Mouse (Mus musculus) lung, postnatal 10 days (tissue): ENCODE measurements around the gene Micall2.
A peak's percentile ranks its signal among the peaks of the same experiment; 100 is the strongest.
"Not testable (repeated sequence)": the region's sequence is repeated elsewhere in the genome, so short reads cannot be mapped to it uniquely, and the experiment has no call there.

ENCODE experiments used
- DNase-seq: peaks from one replicate; pipeline ENCODE4 v3.0.0; 2021

Gene Micall2

GRCm38 (mm10) chr5:139727261-139727660 lies 8.9 kb downstream of the Micall2 start:
- no peak for DNase-seq

GRCm38 (mm10) chr5:139726186-139726585 lies 9.9 kb downstream of the Micall2 start:
- no peak for DNase-seq

- DNase-seq, result peak; percentile 52
Observed at GRCm38 (mm10) chr5:139724336-139725116, 11.6 kb downstream of the Micall2 start.

GRCm38 (mm10) chr5:139723113-139723512 lies 13.0 kb downstream of the Micall2 start:
- peak; percentile 28 for DNase-seq

GRCm38 (mm10) chr5:139722709-139723108 lies 13.4 kb downstream of the Micall2 start:
- DNase-seq, result peak; percentile 32

- DNase-seq, result no peak
Observed at GRCm38 (mm10) chr5:139718949-139719348, 17.2 kb downstream of the Micall2 start.

GRCm38 (mm10) chr5:139718540-139718939 lies 17.6 kb downstream of the Micall2 start:
- DNase-seq, result peak; percentile 79

GRCm38 (mm10) chr5:139717723-139718122 lies 18.4 kb downstream of the Micall2 start:
- peak; percentile 80 for DNase-seq

GRCm38 (mm10) chr5:139706496-139706895 lies 29.6 kb downstream of the Micall2 start:
- no peak for DNase-seq

- DNase-seq, result peak; percentile 34
Observed at GRCm38 (mm10) chr5:139702905-139703304, 33.2 kb downstream of the Micall2 start.

- DNase-seq, result no peak
Observed at GRCm38 (mm10) chr5:139702236-139702635, 33.9 kb downstream of the Micall2 start.

GRCm38 (mm10) chr5:139696954-139697353 lies 39.2 kb downstream of the Micall2 start:
- no peak for DNase-seq

GRCm38 (mm10) chr5:139695876-139696275 lies 40.3 kb downstream of the Micall2 start:
- not testable (repeated sequence) for DNase-seq

- no peak for DNase-seq
Observed at GRCm38 (mm10) chr5:139694989-139695571, 41.1 kb downstream of the Micall2 start.

GRCm38 (mm10) chr5:139694292-139694988 lies 41.7 kb downstream of the Micall2 start:
- DNase-seq, result no peak

GRCm38 (mm10) chr5:139690791-139691190 lies 45.3 kb downstream of the Micall2 start:
- DNase-seq, result no peak

- no peak for DNase-seq
Observed at GRCm38 (mm10) chr5:139688356-139688755, 47.8 kb downstream of the Micall2 start.

- peak; percentile 60 for DNase-seq
Observed at GRCm38 (mm10) chr5:139687646-139688045, 48.5 kb downstream of the Micall2 start.

- peak; percentile 69 for DNase-seq
Observed at GRCm38 (mm10) chr5:139686530-139687249, 49.4 kb downstream of the Micall2 start.

GRCm38 (mm10) chr5:139683228-139683627 lies 52.9 kb downstream of the Micall2 start:
- no peak for DNase-seq

- DNase-seq, result no peak
Observed at GRCm38 (mm10) chr5:139682631-139682977, 53.5 kb downstream of the Micall2 start.

GRCm38 (mm10) chr5:139681832-139682630 lies 54.1 kb downstream of the Micall2 start:
- DNase-seq, result peak; percentile 43

- DNase-seq, result no peak
Observed at GRCm38 (mm10) chr5:139675707-139675967, 60.5 kb downstream of the Micall2 start.
